Mouse (Mus musculus) neural tube, embryonic 12.5 days (tissue): ENCODE results near the gene Ckb. TPM values are rescaled to one million over a fixed set of nuclear protein-coding genes. Genes with fewer than 3 reads are reported as not detected.
"Not testable (repeated sequence)": the region's sequence is repeated elsewhere in the genome, so short reads cannot be mapped to it uniquely, and the experiment has no call there.

Experiments used
- ATAC-seq: fragments of 200-750 bp; cut with Nextera tagmentation; 2 replicates; pipeline ENCODE4 v1.8.0; 2017; ENCODE audit warnings: low read depth, mild to moderate bottlenecking, moderate TSS enrichment, moderate library complexity; ENCODE audit not compliant: low FRiP score
- H3K27ac ChIP-seq: fragments of 300-500 bp; sonication (generic); 2 replicates; pipeline ENCODE4 v1.5.1; 2016
- H3K27me3 ChIP-seq: fragments of 300-500 bp; sonication (generic); replicated peaks from 2 replicates; pipeline ENCODE4 v1.6.1; 2016; ENCODE audit warnings: mild to moderate bottlenecking
- H3K36me3 ChIP-seq: fragments of 300-500 bp; sonication (generic); 2 replicates; pipeline ENCODE4 v1.6.1; 2016; ENCODE audit warnings: mild to moderate bottlenecking
- H3K4me1 ChIP-seq: fragments of 300-500 bp; sonication (generic); 2 replicates; pipeline ENCODE4 v1.6.1; 2016
- H3K4me2 ChIP-seq: fragments of 300-500 bp; sonication (generic); replicated peaks from 2 replicates; pipeline ENCODE4 v1.6.1; 2016; ENCODE audit warnings: mild to moderate bottlenecking
- H3K4me3 ChIP-seq: fragments of 300-500 bp; sonication (generic); 2 replicates; pipeline ENCODE4 v1.5.1; 2016
- H3K9ac ChIP-seq: fragments of 300-500 bp; sonication (generic); 2 replicates; pipeline ENCODE4 v1.6.1; 2016; ENCODE audit warnings: mild to moderate bottlenecking
- H3K9me3 ChIP-seq: fragments of 300-500 bp; sonication (generic); 2 replicates; pipeline ENCODE4 v1.6.1; 2016; ENCODE audit warnings: mild to moderate bottlenecking
- WGBS: fragments of 180-500 bp; shearing (Covaris S2); methylation state at CpG from one replicate; pipeline ENCODE4 v1.1.7; 2016; 5-methylcytosine and 5-hydroxymethylcytosine counted together
- polyA plus RNA-seq: library from polyadenylated mRNA; unstranded; fragments of >200 nt; fragmentation: Nextera tagmentation; extraction: Ambion mirVana; gene quantifications from 2 replicates; pipeline ENCODE4 v1.2.1, GENCODE M21; 2016

Gene Ckb
- polyA plus RNA-seq, 1 experiment from 2014 or later: 2,325 TPM

- 53% methylated on average over 6 of the region's 6 CpGs for WGBS
- no peak for ATAC-seq
- Histone ChIP-seq H3K9ac (no peak overlapping the region), H3K9me3 (no peaks in the 10 kb centered on the region), H3K36me3 (peaks cover 40% of the 10 kb centered on the region), H3K4me3 (no peak overlapping the region), H3K4me1 (peaks cover 13% of the 10 kb centered on the region), H3K27me3 (no peaks in the 10 kb centered on the region), H3K4me2 (no peak overlapping the region), H3K27ac (no peak overlapping the region)
Measured at GRCm38 (mm10) chr12:111664144-111664634, 7.9 kb downstream of the Ckb start.

- Histone ChIP-seq H3K36me3 (peaks cover 39% of the 10 kb centered on the region), H3K9ac (no peak overlapping the region), H3K4me2 (no peak overlapping the region), H3K9me3 (no peaks in the 10 kb centered on the region), H3K4me3 (no peak overlapping the region), H3K27ac (no peak overlapping the region), H3K4me1 (peaks cover 6% of the 10 kb centered on the region), H3K27me3 (no peaks in the 10 kb centered on the region)
- ATAC-seq: no peak
- WGBS: 81% methylated on average over 17 of the region's 17 CpGs
Measured at GRCm38 (mm10) chr12:111663228-111664143, 8.7 kb downstream of the Ckb start.

GRCm38 (mm10) chr12:111661554-111661953 is 10.6 kb downstream of the Ckb start:
- H3K4me3 ChIP-seq, H3K4me2 ChIP-seq, H3K27me3 ChIP-seq, H3K27ac ChIP-seq, H3K9ac ChIP-seq, H3K4me1 ChIP-seq, H3K9me3 ChIP-seq, ATAC-seq: not testable (repeated sequence)
- peaks cover 48% of the 10 kb centered on the region for H3K36me3 ChIP-seq
- 96% methylated on average over 11 of the region's 11 CpGs for WGBS

GRCm38 (mm10) chr12:111660628-111661027 is 11.5 kb downstream of the Ckb start:
- no peaks in the 10 kb centered on the region for H3K9me3 ChIP-seq
- no peak overlapping the region for H3K4me2 ChIP-seq
- H3K4me3 ChIP-seq: no peak overlapping the region
- H3K4me1 ChIP-seq: 0 out of 2 replicates have a peak, but pooled peaks cover 5% of the 10 kb centered on the region
- H3K36me3 ChIP-seq: peaks cover 55% of the 10 kb centered on the region
- no peak overlapping the region for H3K27ac ChIP-seq
- H3K27me3 ChIP-seq: no peaks in the 10 kb centered on the region
- no peak overlapping the region for H3K9ac ChIP-seq
- 97% methylated on average over 1 of the region's 1 CpGs for WGBS
- ATAC-seq: no peak

- Histone ChIP-seq H3K4me2 (no peak overlapping the region), H3K36me3 (peaks cover 63% of the 10 kb centered on the region), H3K27me3 (no peaks in the 10 kb centered on the region), H3K4me3 (no peak overlapping the region), H3K9me3 (no peaks in the 10 kb centered on the region), H3K9ac (no peak overlapping the region), H3K27ac (no peak overlapping the region), H3K4me1 (0 out of 2 replicates have a peak, but pooled peaks cover 5% of the 10 kb centered on the region)
- no peak for ATAC-seq
- WGBS: 94% methylated on average over 4 of the region's 4 CpGs
Measured at GRCm38 (mm10) chr12:111659331-111659730, 12.8 kb downstream of the Ckb start.

- 93% methylated on average over 11 of the region's 11 CpGs for WGBS
- no peaks in the 10 kb centered on the region for H3K9me3 ChIP-seq
- no peaks in the 10 kb centered on the region for H3K4me1 ChIP-seq
- H3K27ac ChIP-seq: no peak overlapping the region
- no peak overlapping the region for H3K4me3 ChIP-seq
- no peak overlapping the region for H3K9ac ChIP-seq
- ATAC-seq: no peak
- H3K36me3 ChIP-seq: peaks cover 69% of the 10 kb centered on the region
- no peak overlapping the region for H3K4me2 ChIP-seq
- no peaks in the 10 kb centered on the region for H3K27me3 ChIP-seq
Measured at GRCm38 (mm10) chr12:111655695-111656094, 16.4 kb downstream of the Ckb start.

- H3K9ac ChIP-seq: no peak overlapping the region
- H3K27me3 ChIP-seq: no peaks in the 10 kb centered on the region
- H3K4me3 ChIP-seq: no peak overlapping the region
- no peak overlapping the region for H3K27ac ChIP-seq
- 0 out of 2 replicates have a peak, but pooled peaks have one; percentile 29 for ATAC-seq
- H3K36me3 ChIP-seq: peaks cover 75% of the 10 kb centered on the region
- H3K4me1 ChIP-seq: no peaks in the 10 kb centered on the region
- WGBS: 40% methylated on average over 3 of the region's 3 CpGs
- H3K4me2 ChIP-seq: no peak overlapping the region
- no peaks in the 10 kb centered on the region for H3K9me3 ChIP-seq
Measured at GRCm38 (mm10) chr12:111653434-111653833, 18.7 kb downstream of the Ckb start.

GRCm38 (mm10) chr12:111652953-111653352 is 19.2 kb downstream of the Ckb start:
- WGBS: 88% methylated on average over 3 of the region's 3 CpGs
- no peaks in the 10 kb centered on the region for H3K4me1 ChIP-seq
- H3K27me3 ChIP-seq: no peaks in the 10 kb centered on the region
- H3K4me2 ChIP-seq: no peak overlapping the region
- no peak for ATAC-seq
- no peak overlapping the region for H3K4me3 ChIP-seq
- H3K36me3 ChIP-seq: peaks cover 80% of the 10 kb centered on the region
- no peak overlapping the region for H3K27ac ChIP-seq
- H3K9ac ChIP-seq: no peak overlapping the region
- no peaks in the 10 kb centered on the region for H3K9me3 ChIP-seq

- peaks cover 84% of the 10 kb centered on the region for H3K36me3 ChIP-seq
Measured at GRCm38 (mm10) chr12:111648061-111648645, 24.0 kb downstream of the Ckb start.

More at GRCm38 (mm10) chr12:111648061-111648645, 24.0 kb downstream of the Ckb start:
- H3K4me3 ChIP-seq: no peak overlapping the region
- no peaks in the 10 kb centered on the region for H3K27me3 ChIP-seq
- no peaks in the 10 kb centered on the region for H3K9me3 ChIP-seq
- H3K4me2 ChIP-seq: no peak overlapping the region
- no peak overlapping the region for H3K9ac ChIP-seq
- WGBS: 58% methylated on average over 6 of the region's 6 CpGs
- ATAC-seq: peak; percentile 56; the same call in 1 of the 2 replicates
- H3K4me1 ChIP-seq: no peaks in the 10 kb centered on the region
- 0 out of 2 replicates have a peak overlapping the region, but pooled peaks have one; percentile 18 for H3K27ac ChIP-seq

Other genes starting within 250 kb of the Ckb start
- 1.9 and 3.3 TPM in 2 replicates for gene Tnfaip2, start 229.9 kb downstream of the Ckb start, polyA plus RNA-seq
- gene Gm266, start 186.5 kb downstream of the Ckb start, polyA plus RNA-seq: 2.5 and 4.1 TPM in 2 replicates
- gene Eif5, start 134.3 kb downstream of the Ckb start, polyA plus RNA-seq: 650 and 706 TPM in 2 replicates
- gene Mark3, start 97.8 kb downstream of the Ckb start, polyA plus RNA-seq: 84.3 and 88.3 TPM in 2 replicates
- 12.0 and 12.1 TPM in 2 replicates for gene Trmt61a, start 5.8 kb upstream of the Ckb start, polyA plus RNA-seq
- gene Bag5, start 40.9 kb upstream of the Ckb start, polyA plus RNA-seq: 60.1 and 61.8 TPM in 2 replicates
- gene Apopt1, start 40.9 kb upstream of the Ckb start, polyA plus RNA-seq: 54.6 and 57.3 TPM in 2 replicates
- 481 and 504 TPM in 2 replicates for gene Klc1, start 86.5 kb upstream of the Ckb start, polyA plus RNA-seq
- gene Xrcc3, start 141.5 kb upstream of the Ckb start, polyA plus RNA-seq: 5.5 and 7.5 TPM in 2 replicates
- 48.8 and 50.9 TPM in 2 replicates for gene Zfyve21, start 141.8 kb upstream of the Ckb start, polyA plus RNA-seq
- gene Ppp1r13b, start 235.8 kb upstream of the Ckb start, polyA plus RNA-seq: 17.7 and 18.3 TPM in 2 replicates